Mouse (Mus musculus): Measurements from ENCODE around the gene Lgi4. TPM values are rescaled to one million over a fixed set of nuclear protein-coding genes. Genes with fewer than 3 reads are reported as not detected.

Lgi4 gene
- polyA plus RNA-seq, 1 experiment: not detected

DNA sequence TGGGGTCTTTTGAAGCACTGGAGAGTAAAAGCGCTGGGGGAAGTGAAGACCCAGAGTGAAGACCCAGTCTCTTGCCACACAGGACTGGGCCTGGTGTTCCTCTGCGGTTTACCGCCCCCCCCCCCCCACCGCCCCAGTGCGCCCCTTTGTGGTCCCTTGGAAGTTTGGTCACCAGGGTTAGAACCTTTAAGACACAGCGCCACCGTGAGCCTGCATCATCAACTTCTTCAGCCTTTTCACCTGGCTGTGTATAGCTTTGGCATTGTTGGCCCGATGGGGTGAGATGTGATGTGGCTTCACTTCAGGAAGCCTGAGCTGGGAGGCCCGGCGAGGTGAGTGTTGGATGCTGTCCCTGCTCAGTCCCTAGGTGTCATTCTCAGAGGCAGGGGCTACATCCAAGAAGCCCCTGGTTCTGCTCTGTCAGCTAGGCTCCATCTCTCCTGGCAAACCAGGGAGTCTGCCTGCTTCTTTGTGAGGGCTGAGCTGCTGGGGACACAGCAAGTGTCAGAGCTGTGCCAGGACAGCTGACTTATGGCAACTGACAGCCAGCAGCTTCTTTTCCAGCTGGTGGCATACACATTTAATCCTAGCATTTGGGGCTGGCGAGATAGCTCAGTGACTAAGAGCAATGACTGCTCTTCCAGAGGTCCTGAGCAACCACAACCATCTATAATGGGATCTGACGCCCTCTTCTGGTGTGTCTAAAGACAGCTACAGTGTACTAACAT is 35.8 kb downstream of the Lgi4 start:
- no peaks in the 10 kb centered on the region for H3K79me2 ChIP-seq (ENCODE audit: control insufficient read depth, insufficient read depth)
- no peak overlapping the region for H3ac ChIP-seq (ENCODE audit: control insufficient read depth, insufficient read length)
- TF ChIP-seq POLR2AphosphoS2 (IDR thresholded peaks at IDR 0.05; ENCODE audit: insufficient read length, low read depth) (no peak), MYOD1 (IDR thresholded peaks at IDR 0.05; ENCODE audit: control insufficient read depth in 1 of 3, insufficient read length in 2 of 3, low read depth in 2 of 3) (no peak), TCF3 (IDR thresholded peaks at IDR 0.05; ENCODE audit: insufficient read length, low read depth) (no peak), MYOG (IDR thresholded peaks at IDR 0.05; ENCODE audit: control insufficient read depth in 1 of 3, insufficient read depth in 1 of 3, insufficient read length in 2 of 3, low read depth in 2 of 3) (peak in 1 of 3 experiments; percentile 16), E2F4 (IDR thresholded peaks at IDR 0.05; ENCODE audit: insufficient read depth) (no peak)
- peaks cover 12% of the 10 kb centered on the region for H3K27me3 ChIP-seq (ENCODE audit: control insufficient read depth, insufficient read depth, insufficient read length)
- H3K4me2 ChIP-seq (ENCODE audit: low read depth): no peak overlapping the region
- no peak overlapping the region for H3K4me3 ChIP-seq
- no peaks in the 10 kb centered on the region for H3K36me3 ChIP-seq (ENCODE audit: control insufficient read depth, insufficient read depth)

DNA sequence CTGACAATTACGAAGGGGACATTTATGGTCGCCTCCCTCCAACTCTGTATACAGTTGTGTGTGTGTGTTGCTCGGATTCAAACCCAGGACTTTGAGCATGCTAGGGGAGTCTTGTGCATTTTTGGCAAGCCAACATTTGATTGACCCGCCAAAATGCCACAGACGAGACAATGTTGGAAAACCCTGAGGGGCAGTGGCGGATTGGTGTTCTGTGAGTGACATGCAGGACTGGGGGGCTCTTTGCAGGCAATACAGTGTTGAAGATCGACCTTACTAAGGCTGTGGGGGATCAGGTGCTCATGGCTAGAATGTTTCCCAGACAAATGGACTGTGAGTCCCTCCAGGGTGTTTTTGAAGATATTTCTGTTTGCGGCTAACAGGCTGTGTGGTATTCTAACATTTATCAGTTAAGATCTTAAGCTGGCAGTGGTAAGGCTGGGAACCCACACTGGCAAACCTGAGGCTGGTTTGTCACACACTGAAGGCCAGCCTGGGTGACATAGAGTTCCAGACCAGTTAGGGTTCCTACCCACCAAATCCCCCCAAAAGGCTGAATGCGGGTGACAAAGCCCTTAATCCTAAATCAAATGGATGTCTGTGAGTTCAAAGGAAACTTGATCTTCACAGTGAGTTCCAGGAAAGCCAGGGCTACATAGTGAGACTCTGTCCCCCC is 37.9 kb downstream of the Lgi4 start:
- H3K4me2 ChIP-seq (ENCODE audit: low read depth): no peak overlapping the region
- no peak overlapping the region for H3ac ChIP-seq (ENCODE audit: control insufficient read depth, insufficient read length)
- TF ChIP-seq USF1 (IDR thresholded peaks at IDR 0.05; ENCODE audit: low read depth): no peak
- TF ChIP-seq MYOG (IDR thresholded peaks at IDR 0.05; ENCODE audit: control insufficient read depth in 1 of 3, insufficient read depth in 1 of 3, insufficient read length in 2 of 3, low read depth in 2 of 3): no peak
- no peak for TF ChIP-seq MAX (IDR thresholded peaks at IDR 0.05; ENCODE audit: low read depth)
- TF ChIP-seq POLR2A (IDR thresholded peaks at IDR 0.05; ENCODE audit: insufficient read length, low read depth): no peak
- no peak for TF ChIP-seq TCF12 (IDR thresholded peaks at IDR 0.05; ENCODE audit: insufficient read depth, poor library complexity, severe bottlenecking)
- TF ChIP-seq E2F4 (IDR thresholded peaks at IDR 0.05; ENCODE audit: insufficient read depth): no peak
- TF ChIP-seq TCF3 (IDR thresholded peaks at IDR 0.05; ENCODE audit: insufficient read length, low read depth): no peak
- TF ChIP-seq MYOD1 (IDR thresholded peaks at IDR 0.05; ENCODE audit: control insufficient read depth in 1 of 3, insufficient read length in 2 of 3, low read depth in 2 of 3): no peak
- TF ChIP-seq REST (IDR thresholded peaks at IDR 0.05; ENCODE audit: insufficient read depth, insufficient read length): no peak
- TF ChIP-seq SRF (IDR thresholded peaks at IDR 0.05; ENCODE audit: control insufficient read depth, insufficient read length, low read depth): no peak
- TF ChIP-seq POLR2AphosphoS2 (IDR thresholded peaks at IDR 0.05; ENCODE audit: insufficient read length, low read depth): no peak
- peaks cover 17% of the 10 kb centered on the region for H3K27me3 ChIP-seq (ENCODE audit: control insufficient read depth, insufficient read depth, insufficient read length)
- H3K79me2 ChIP-seq (ENCODE audit: control insufficient read depth, insufficient read depth): no peaks in the 10 kb centered on the region
- no peaks in the 10 kb centered on the region for H3K36me3 ChIP-seq (ENCODE audit: control insufficient read depth, insufficient read depth)
- no peak overlapping the region for H3K4me3 ChIP-seq

DNA sequence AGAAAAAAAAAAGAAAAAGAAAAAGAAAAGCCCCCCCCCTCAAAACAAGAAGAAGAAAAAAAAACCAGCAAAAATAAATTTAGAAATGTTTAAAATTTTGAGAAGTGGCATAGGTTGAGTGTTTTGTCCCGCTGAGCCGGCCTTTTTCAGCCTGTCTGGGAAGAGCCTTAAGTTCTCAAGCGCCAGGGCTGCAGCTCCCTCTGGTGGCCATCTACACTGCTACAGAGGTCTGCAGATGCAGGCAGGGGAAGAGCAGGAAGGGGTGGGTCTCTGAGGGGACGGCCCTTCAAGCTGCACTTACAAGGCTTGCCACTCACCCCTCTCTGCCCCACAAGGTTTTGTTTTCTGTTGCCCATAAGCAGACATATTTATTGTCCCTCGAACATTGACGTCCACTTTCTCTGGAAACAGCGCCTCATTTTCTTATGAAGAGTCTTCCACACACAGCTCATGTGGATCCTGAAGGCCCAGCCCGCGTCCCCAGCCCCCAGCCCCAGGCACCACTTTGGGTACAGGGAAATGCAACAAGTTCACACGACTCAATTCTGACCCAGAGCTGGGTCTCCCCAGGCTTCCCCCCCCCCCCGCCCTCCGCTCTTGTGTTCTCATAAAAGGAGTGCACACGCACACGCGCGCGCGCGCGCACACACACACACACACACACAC is 38.6 kb downstream of the Lgi4 start:
- TF ChIP-seq POLR2AphosphoS2 (IDR thresholded peaks at IDR 0.05; ENCODE audit: insufficient read length, low read depth): no peak
- no peak for TF ChIP-seq SRF (IDR thresholded peaks at IDR 0.05; ENCODE audit: control insufficient read depth, insufficient read length, low read depth)
- TF ChIP-seq POLR2A (IDR thresholded peaks at IDR 0.05; ENCODE audit: insufficient read length, low read depth): no peak
- no peak for TF ChIP-seq TCF3 (IDR thresholded peaks at IDR 0.05; ENCODE audit: insufficient read length, low read depth)
- no peak for TF ChIP-seq MYOD1 (IDR thresholded peaks at IDR 0.05; ENCODE audit: control insufficient read depth in 1 of 3, insufficient read length in 2 of 3, low read depth in 2 of 3)
- TF ChIP-seq REST (IDR thresholded peaks at IDR 0.05; ENCODE audit: insufficient read depth, insufficient read length): no peak
- TF ChIP-seq MAX (IDR thresholded peaks at IDR 0.05; ENCODE audit: low read depth): no peak
- no peak for TF ChIP-seq CEBPB (IDR thresholded peaks at IDR 0.05; ENCODE audit: insufficient read depth, poor library complexity, severe bottlenecking)
- no peak for TF ChIP-seq USF1 (IDR thresholded peaks at IDR 0.05; ENCODE audit: low read depth)
- no peak for TF ChIP-seq TCF12 (IDR thresholded peaks at IDR 0.05; ENCODE audit: insufficient read depth, poor library complexity, severe bottlenecking)
- Histone ChIP-seq H3K79me2 (ENCODE audit: control insufficient read depth, insufficient read depth) (no peaks in the 10 kb centered on the region), H3K4me2 (ENCODE audit: low read depth) (no peak overlapping the region), H3ac (ENCODE audit: control insufficient read depth, insufficient read length) (no peak overlapping the region), H3K36me3 (ENCODE audit: control insufficient read depth, insufficient read depth) (no peaks in the 10 kb centered on the region), H3K27me3 (ENCODE audit: control insufficient read depth, insufficient read depth, insufficient read length) (peaks cover 21% of the 10 kb centered on the region), H3K4me3 (no peak overlapping the region)

DNA sequence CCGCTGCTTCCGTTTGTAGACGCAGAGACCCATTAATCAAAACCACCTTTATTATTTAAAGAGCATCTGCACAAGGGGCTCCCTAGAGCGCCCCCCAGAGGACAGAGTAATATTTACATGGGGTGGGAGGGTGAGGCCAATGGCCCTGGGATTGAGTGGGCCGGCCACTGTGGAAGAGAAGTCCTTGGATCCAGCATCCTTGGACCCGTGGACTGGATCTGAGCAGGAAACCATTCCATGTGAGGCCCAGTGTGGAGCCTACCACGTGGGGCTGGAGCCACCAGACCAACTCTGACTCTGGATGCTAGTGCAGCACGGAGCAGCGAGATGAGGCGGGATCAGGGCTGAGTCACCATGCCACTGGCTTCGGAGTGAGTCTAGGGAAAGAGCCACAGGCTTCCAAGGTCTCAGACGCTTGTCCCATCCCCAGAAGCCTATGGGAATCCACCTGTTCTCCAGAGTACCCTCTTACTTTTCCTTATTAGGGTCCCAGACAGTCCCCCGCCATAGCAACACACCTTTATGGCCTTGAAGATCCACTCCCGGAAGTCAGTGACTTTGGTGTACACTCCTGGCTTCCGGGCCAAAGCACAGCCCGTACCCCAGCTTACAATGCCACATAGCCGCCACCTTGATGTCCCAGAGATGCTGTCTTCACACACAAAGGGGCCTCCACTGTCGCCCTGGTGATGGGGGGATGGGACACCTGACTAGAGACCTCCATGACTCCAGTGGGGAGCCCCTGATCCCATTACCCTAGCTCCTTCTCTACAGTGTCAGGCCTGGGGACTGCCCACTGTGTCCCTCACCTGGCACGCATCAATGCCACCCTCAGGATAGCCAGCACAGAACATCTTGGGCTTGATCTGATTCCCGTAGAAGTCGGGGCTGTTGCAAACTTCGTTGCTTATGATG is 39.8 kb downstream of the Lgi4 start:
- TF ChIP-seq REST (IDR thresholded peaks at IDR 0.05; ENCODE audit: insufficient read depth, insufficient read length): no peak
- TF ChIP-seq MYOG (IDR thresholded peaks at IDR 0.05; ENCODE audit: control insufficient read depth in 1 of 3, insufficient read depth in 1 of 3, insufficient read length in 2 of 3, low read depth in 2 of 3): no peak
- no peak for TF ChIP-seq E2F4 (IDR thresholded peaks at IDR 0.05; ENCODE audit: insufficient read depth)
- TF ChIP-seq MAX (IDR thresholded peaks at IDR 0.05; ENCODE audit: low read depth): no peak
- no peak for TF ChIP-seq TCF12 (IDR thresholded peaks at IDR 0.05; ENCODE audit: insufficient read depth, poor library complexity, severe bottlenecking)
- no peak for TF ChIP-seq SRF (IDR thresholded peaks at IDR 0.05; ENCODE audit: control insufficient read depth, insufficient read length, low read depth)
- no peak for TF ChIP-seq MYOD1 (IDR thresholded peaks at IDR 0.05; ENCODE audit: control insufficient read depth in 1 of 3, insufficient read length in 2 of 3, low read depth in 2 of 3)
- TF ChIP-seq USF1 (IDR thresholded peaks at IDR 0.05; ENCODE audit: low read depth): no peak
- TF ChIP-seq CEBPB (IDR thresholded peaks at IDR 0.05; ENCODE audit: insufficient read depth, poor library complexity, severe bottlenecking): no peak
- TF ChIP-seq POLR2AphosphoS2 (IDR thresholded peaks at IDR 0.05; ENCODE audit: insufficient read length, low read depth): no peak
- no peak for TF ChIP-seq TCF3 (IDR thresholded peaks at IDR 0.05; ENCODE audit: insufficient read length, low read depth)
- no peak for TF ChIP-seq POLR2A (IDR thresholded peaks at IDR 0.05; ENCODE audit: insufficient read length, low read depth)

More for the DNA sequence above, 39.8 kb downstream of the Lgi4 start:
- Histone ChIP-seq H3K79me2 (ENCODE audit: control insufficient read depth, insufficient read depth) (no peaks in the 10 kb centered on the region), H3K4me2 (ENCODE audit: low read depth) (no peak overlapping the region), H3K27me3 (ENCODE audit: control insufficient read depth, insufficient read depth, insufficient read length) (peaks cover 27% of the 10 kb centered on the region), H3ac (ENCODE audit: control insufficient read depth, insufficient read length) (no peak overlapping the region), H3K4me3 (no peak overlapping the region), H3K36me3 (ENCODE audit: control insufficient read depth, insufficient read depth) (no peaks in the 10 kb centered on the region)
